Mouse (Mus musculus) heart, adult 2 months (tissue): ENCODE data around the gene Klhl40. TPM values are rescaled to one million over a fixed set of nuclear protein-coding genes. Genes with fewer than 3 reads are reported as not detected.

Experiments used
- DNase-seq, 2 experiments: peaks; one replicate each; pipeline ENCODE4 v3.0.0; 2021
- H3K27ac ChIP-seq: fragments of 200-600 bp; 2 replicates; pipeline ENCODE4 v1.8.1; 2022
- H3K27me3 ChIP-seq: fragments of 200-500 bp; 2 replicates; pipeline ENCODE4 v1.6.1; 2012; ENCODE audit warnings: mild to moderate bottlenecking, low read length, inconsistent platforms, mixed read lengths; ENCODE audit not compliant: control insufficient read depth, insufficient read depth
- H3K36me3 ChIP-seq: fragments of 200-500 bp; 2 replicates; pipeline ENCODE4 v1.6.1; 2012; ENCODE audit warnings: low read length, inconsistent platforms; ENCODE audit not compliant: control insufficient read depth, insufficient read depth
- H3K4me1 ChIP-seq: fragments of 200-500 bp; 2 replicates; pipeline ENCODE4 v1.6.1; 2011; ENCODE audit warnings: low read length; ENCODE audit not compliant: control insufficient read depth, insufficient read depth
- H3K4me3 ChIP-seq: fragments of 200-600 bp; 2 replicates; pipeline ENCODE4 v1.8.1; 2022
- H3K79me2 ChIP-seq: fragments of 200-500 bp; replicated peaks from 2 replicates; pipeline ENCODE4 v1.6.1; 2012; ENCODE audit warnings: mild to moderate bottlenecking, inconsistent platforms, low read length, moderate library complexity, mixed read lengths; ENCODE audit not compliant: control insufficient read depth, insufficient read depth
- H3K9ac ChIP-seq: fragments of 200-500 bp; 2 replicates; pipeline ENCODE4 v1.6.1; 2012; ENCODE audit warnings: low read depth, mild to moderate bottlenecking, control low read depth, inconsistent platforms, low read length, mixed read lengths
- CTCF ChIP-seq: fragments of 200-600 bp; IDR thresholded peaks from 2 replicates; pipeline ENCODE4 v1.8.1; 2022; ENCODE audit warnings: antibody characterized with exemption, mild to moderate bottlenecking, moderate library complexity
- EP300 ChIP-seq: fragments of 200-500 bp; IDR thresholded peaks from 2 replicates; pipeline ENCODE4 v1.6.1; 2011; ENCODE audit warnings: low read depth, low read length, control low read depth; ENCODE audit not compliant: insufficient read depth
- POLR2A ChIP-seq: fragments of 200-500 bp; IDR thresholded peaks from 2 replicates; pipeline ENCODE4 v1.6.1; 2011; ENCODE audit warnings: mild to moderate bottlenecking, low read depth, low read length, control low read depth; ENCODE audit not compliant: insufficient read depth
- WGBS: fragments of 180-500 bp; shearing (Covaris S2); methylation state at CpG from one replicate; pipeline ENCODE4 v1.1.7; 2018; 5-methylcytosine and 5-hydroxymethylcytosine counted together
- intact Hi-C: fragments of 180-260 bp; cut with DNase I; formaldehyde crosslinking; loops from one replicate; pipeline ENCODE4 v1.15.1; 2025
- polyA plus RNA-seq: library from polyadenylated mRNA; depleted of rRNA; stranded (reverse); fragments of >200 nt; gene quantifications from 2 replicates; pipeline ENCODE4 v1.2.3, GENCODE M21; 2012
- total RNA-seq, 2 experiments: library from RNA; stranded (reverse); gene quantifications; 2 replicates each; pipeline ENCODE4 v1.2.3; 2021

Gene Klhl40
- total and polyA plus RNA-seq, 3 experiments = 12.3 to 17.4 (median 13.1) TPM

DNA sequence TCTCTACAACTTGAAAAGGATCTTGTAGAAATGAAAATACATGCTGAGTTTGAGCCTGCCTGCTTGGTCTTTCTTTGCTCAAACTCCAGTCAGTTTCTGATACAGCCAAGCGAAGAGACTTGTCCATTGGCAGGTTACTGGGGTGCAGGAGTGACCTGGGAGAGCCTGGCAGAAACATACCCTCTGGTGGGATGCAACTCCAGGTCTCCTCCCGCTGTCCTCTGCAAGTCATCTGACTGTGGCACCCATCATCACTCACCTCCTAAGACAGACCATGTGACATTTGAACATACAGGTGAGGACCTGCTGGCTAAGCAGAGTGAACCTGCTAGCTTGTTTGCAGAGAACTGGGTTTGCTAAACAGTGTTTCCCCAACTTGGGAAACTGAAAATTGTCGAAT is 20.6 kb upstream of the Klhl40 start:
- no peak overlapping the region for H3K9ac ChIP-seq
- peaks cover 3% of the 10 kb centered on the region; the same call in 1 of the 2 replicates for H3K36me3 ChIP-seq
- no peaks in the 10 kb centered on the region for H3K27me3 ChIP-seq
- no peak overlapping the region for H3K27ac ChIP-seq
- WGBS = 83% methylated on average over 3 of the region's 3 CpGs
- no peak for DNase-seq
- intact Hi-C loops = loop anchor here (5.0 kb wide), 1 partner anchor 66 kb away; no protein-coding TSS in a partner anchor
- H3K79me2 ChIP-seq = no peaks in the 10 kb centered on the region
- TF ChIP-seq CTCF = no peak
- no peak for TF ChIP-seq POLR2A
- TF ChIP-seq EP300 = no peak
- no peak overlapping the region for H3K4me3 ChIP-seq
- peaks cover 4% of the 10 kb centered on the region; the same call in 1 of the 2 replicates for H3K4me1 ChIP-seq

DNA sequence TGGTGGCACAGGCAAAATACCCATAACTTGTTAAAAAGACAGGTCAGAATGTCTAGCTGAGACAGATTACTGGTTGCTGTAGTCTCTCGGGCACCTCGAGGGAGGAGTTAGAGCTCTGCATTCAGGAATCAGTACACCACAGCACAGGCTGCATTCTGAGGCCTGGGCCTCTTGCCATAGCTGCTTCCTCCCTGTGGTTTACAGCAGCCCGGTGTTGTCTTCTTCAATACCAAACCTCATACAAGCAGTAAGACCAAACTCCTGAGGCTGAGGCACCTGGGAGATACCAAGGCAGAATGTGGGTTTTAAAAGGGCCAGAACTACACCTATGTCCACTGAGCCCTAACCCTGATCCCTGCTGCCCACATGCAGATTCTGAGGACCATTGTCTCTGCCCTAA is 20.0 kb upstream of the Klhl40 start:
- no peak overlapping the region for H3K27ac ChIP-seq

DNA sequence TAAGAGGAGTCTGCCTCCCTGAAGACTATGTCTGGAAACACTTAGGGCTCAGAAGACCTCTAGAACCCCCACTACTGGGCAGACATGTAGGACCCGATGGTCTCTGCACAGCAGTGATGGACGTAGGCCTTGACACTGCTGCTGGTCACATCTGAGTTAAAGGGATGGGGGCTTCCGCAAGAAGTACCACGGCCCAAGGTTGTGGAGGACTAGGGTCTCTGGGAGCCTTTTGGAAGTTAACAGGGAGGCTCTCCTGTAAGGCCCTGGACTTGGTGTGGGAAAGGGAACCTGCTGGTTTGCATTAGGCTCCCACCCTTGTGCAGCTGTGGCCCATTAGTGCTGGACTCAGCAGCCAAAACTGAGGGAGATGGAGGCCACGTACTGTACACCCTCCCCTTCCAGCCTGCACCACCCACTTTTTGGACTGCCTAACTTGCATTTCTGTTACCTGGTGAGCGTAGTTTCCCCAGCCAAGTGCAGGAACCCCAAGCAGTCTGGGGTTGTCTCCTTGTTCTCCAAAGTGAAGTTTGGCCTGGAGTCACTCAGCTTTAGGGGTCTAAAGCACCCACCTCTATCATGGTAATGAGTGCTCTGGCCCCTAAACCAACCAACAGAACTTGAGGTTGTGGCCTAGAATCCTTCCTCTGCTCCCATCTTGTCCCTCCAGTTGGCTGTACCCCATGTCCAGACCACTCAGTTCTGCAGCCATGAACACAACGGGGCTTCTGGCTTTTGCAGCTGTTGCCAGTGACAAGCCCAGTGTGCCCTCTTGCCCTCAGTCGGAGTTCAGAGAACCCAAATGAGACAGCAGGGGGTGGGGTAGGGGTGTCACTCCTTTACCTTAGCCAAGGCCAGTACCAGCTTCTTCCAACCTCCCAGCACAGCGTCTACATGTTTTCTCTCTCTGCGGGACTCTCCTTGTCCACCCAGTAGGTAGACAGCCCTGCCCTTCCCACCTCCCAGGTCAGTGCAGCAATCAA is 19.3 kb upstream of the Klhl40 start:
- 48% methylated on average over 10 of the region's 10 CpGs for WGBS
- Histone ChIP-seq H3K27ac (no peak overlapping the region), H3K79me2 (no peaks in the 10 kb centered on the region), H3K27me3 (no peaks in the 10 kb centered on the region), H3K36me3 (no peaks in the 10 kb centered on the region), H3K4me1 (peaks cover 4% of the 10 kb centered on the region; the same call in 1 of the 2 replicates), H3K9ac (no peak overlapping the region), H3K4me3 (no peak overlapping the region)
- TF ChIP-seq EP300 (no peak), POLR2A (no peak), CTCF (no peak)
- intact Hi-C loops = loop anchor here (2.0 to 5.0 kb wide), 2 partner anchors 37 to 64 kb away; no protein-coding TSS in a partner anchor
- DNase-seq = peak in 1 of 2 experiments; percentile 36

More for the DNA sequence above, 20.0 kb upstream of the Klhl40 start:
- Histone ChIP-seq H3K36me3 (no peaks in the 10 kb centered on the region), H3K4me3 (no peak overlapping the region), H3K79me2 (no peaks in the 10 kb centered on the region), H3K9ac (no peak overlapping the region), H3K27me3 (no peaks in the 10 kb centered on the region), H3K4me1 (peaks cover 4% of the 10 kb centered on the region; the same call in 1 of the 2 replicates)
- WGBS = 20% methylated on average over 3 of the region's 3 CpGs
- intact Hi-C loops = loop anchor here (5.0 kb wide), 1 partner anchor 65 kb away; no protein-coding TSS in a partner anchor
- no peak for TF ChIP-seq EP300
- TF ChIP-seq CTCF = no peak
- TF ChIP-seq POLR2A = no peak
- no peak for DNase-seq

DNA sequence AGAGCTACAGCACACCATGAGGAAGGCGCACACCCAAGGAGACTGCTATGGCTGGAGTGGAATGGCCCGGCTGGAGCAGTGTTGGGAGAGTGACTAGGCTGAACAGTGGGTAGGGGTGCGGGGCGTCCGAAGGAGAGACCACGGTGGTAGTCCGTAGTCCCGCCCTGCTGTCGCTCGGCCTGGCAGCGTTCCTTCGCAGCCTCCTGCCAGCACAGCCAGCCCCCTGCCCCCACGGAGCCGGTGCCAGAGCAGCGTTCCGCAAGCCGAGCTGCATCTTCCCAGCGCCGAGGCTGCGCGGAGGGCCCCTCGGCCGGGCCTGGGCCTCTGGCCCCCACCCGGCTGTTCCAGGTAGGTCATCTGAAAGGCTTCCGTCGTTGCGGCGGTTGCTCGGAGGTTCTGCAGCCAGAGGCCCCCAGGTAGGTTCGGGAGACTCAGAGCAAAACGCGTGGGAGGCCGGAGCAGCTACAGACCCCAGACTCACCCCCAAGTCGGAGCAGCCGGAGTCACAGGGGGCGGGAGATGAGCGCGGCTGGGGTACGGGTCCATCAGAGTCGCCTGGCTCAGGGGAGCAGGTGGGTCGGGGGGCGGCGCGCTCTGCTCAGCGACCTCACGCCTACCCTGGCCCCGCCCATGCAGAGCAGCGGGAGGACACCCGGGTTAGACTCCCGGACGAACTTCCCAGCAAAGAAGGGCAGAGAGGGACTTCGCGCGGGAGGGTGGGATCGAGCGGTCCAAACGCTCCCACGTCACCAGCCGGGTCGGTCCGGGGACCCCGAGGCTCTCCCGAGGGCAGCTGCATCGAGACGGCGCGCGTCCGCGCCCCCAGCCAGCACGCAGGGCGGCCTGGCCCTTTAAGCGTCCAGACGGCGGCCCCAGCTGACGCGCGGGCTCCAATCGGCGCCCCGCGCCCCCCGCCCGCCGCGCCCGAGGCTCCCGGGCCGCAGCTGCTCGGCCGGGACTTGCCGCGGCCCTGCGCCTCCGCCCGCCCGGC is 18.0 kb upstream of the Klhl40 start, which contains the start of gene Zfp651:
Gene Zfp651 (plus strand): TSS at position 240 of the 991 bp plus-strand sequence.
- DNase-seq = peak; percentile 75 to 81
- Histone ChIP-seq H3K27me3 (no peaks in the 10 kb centered on the region), H3K36me3 (no peaks in the 10 kb centered on the region), H3K9ac (peak within 1 kb of the TSS; percentile 79), H3K4me1 (peaks cover 4% of the 10 kb centered on the region), H3K27ac (peak within 1 kb of the TSS; percentile 90), H3K79me2 (no peaks in the 10 kb centered on the region), H3K4me3 (peak within 1 kb of the TSS; percentile 93)
- WGBS = under 1% methylated on average over 92 of the region's 97 CpGs
- intact Hi-C loops = loop anchor here (2.0 to 5.0 kb wide), 2 partner anchors 39 to 63 kb away; no protein-coding TSS in a partner anchor
- TF ChIP-seq EP300 (no peak), POLR2A (no peak; the same call in 1 of the 2 replicates), CTCF (no peak)
